Mouse (Mus musculus): Measurements from ENCODE around the gene Sox5. TPM values are rescaled to one million over a fixed set of nuclear protein-coding genes. Genes with fewer than 3 reads are reported as not detected.
A peak's percentile ranks its signal among the peaks of the same experiment; 100 is the strongest.

The Sox5 gene
- polyA plus RNA-seq, 1 experiment from 2014 or later = 55.3 TPM

DNA sequence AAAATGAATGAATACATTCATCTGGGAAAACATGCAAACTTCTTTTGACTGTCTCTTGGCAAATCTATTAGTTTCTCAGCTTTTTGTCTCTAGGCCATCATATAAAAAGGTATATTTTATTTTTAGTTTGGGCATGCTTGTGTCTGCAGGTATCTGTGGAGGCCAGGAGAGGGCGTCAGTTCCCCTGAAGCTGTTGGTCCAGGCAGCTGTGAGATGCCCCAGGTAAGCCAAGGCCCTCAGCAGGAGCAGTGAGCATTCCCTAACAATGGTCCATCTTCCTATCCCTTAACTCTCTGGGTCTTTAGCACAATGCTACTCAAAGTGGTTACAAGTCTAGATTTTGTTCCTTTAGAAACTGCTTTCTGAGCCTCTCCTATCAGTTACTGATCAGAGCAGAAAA is 338.1 kb downstream of the Sox5 start:
- no peaks in the 10 kb centered on the region for H3K4me1 ChIP-seq
- H3K9ac ChIP-seq = no peak overlapping the region
- 74% methylated on average over 1 of the region's 1 CpGs for WGBS
- no peak overlapping the region for H3K4me3 ChIP-seq
- H3K36me3 ChIP-seq = no peaks in the 10 kb centered on the region
- no peak for ATAC-seq (ENCODE audit: insufficient number of reproducible peaks, insufficient read depth, low FRiP score, low TSS enrichment)
- H3K27ac ChIP-seq = no peak overlapping the region
- no peaks in the 10 kb centered on the region for H3K9me3 ChIP-seq
- H3K27me3 ChIP-seq = no peaks in the 10 kb centered on the region
- no peak overlapping the region for H3K4me2 ChIP-seq (replicated peaks)

- H3K4me1 ChIP-seq = 0 out of 2 replicates have a peak, but pooled peaks cover 4% of the 10 kb centered on the region
- no peaks in the 10 kb centered on the region for H3K36me3 ChIP-seq
- WGBS = 68% methylated on average over 5 of the region's 5 CpGs
- no peaks in the 10 kb centered on the region for H3K9me3 ChIP-seq
- H3K27ac ChIP-seq = no peak overlapping the region
- H3K9ac ChIP-seq = no peak overlapping the region
- ATAC-seq (ENCODE audit: insufficient number of reproducible peaks, insufficient read depth, low FRiP score, low TSS enrichment) = no peak
- no peak overlapping the region for H3K4me2 ChIP-seq (replicated peaks)
- no peak overlapping the region for H3K4me3 ChIP-seq
- no peaks in the 10 kb centered on the region for H3K27me3 ChIP-seq
Observed at GRCm38 (mm10) chr6:144429276-144429675, 352.5 kb downstream of the Sox5 start.

- H3K4me3 ChIP-seq = no peak overlapping the region
- H3K4me1 ChIP-seq = no peaks in the 10 kb centered on the region
- no peak overlapping the region for H3K4me2 ChIP-seq (replicated peaks)
- H3K9me3 ChIP-seq = no peaks in the 10 kb centered on the region
- no peak for ATAC-seq (ENCODE audit: insufficient number of reproducible peaks, insufficient read depth, low FRiP score, low TSS enrichment)
- H3K9ac ChIP-seq = no peak overlapping the region
- WGBS = 89% methylated on average over 3 of the region's 3 CpGs
- no peak overlapping the region for H3K27ac ChIP-seq
- no peaks in the 10 kb centered on the region for H3K27me3 ChIP-seq
- H3K36me3 ChIP-seq = no peaks in the 10 kb centered on the region
Observed at GRCm38 (mm10) chr6:144408030-144408429, 373.7 kb downstream of the Sox5 start.

GRCm38 (mm10) chr6:144398115-144398514 is 383.7 kb downstream of the Sox5 start:
- Histone ChIP-seq H3K4me3 (no peak overlapping the region), H3K4me1 (no peaks in the 10 kb centered on the region), H3K36me3 (no peaks in the 10 kb centered on the region), H3K4me2 (replicated peaks) (0 out of 2 replicates have a peak overlapping the region, but pooled peaks have one; percentile 0), H3K9me3 (no peaks in the 10 kb centered on the region), H3K9ac (no peak overlapping the region), H3K27me3 (no peaks in the 10 kb centered on the region), H3K27ac (no peak overlapping the region)
- 36% methylated on average over 10 of the region's 10 CpGs for WGBS
- no peak for ATAC-seq (ENCODE audit: insufficient number of reproducible peaks, insufficient read depth, low FRiP score, low TSS enrichment)

DNA sequence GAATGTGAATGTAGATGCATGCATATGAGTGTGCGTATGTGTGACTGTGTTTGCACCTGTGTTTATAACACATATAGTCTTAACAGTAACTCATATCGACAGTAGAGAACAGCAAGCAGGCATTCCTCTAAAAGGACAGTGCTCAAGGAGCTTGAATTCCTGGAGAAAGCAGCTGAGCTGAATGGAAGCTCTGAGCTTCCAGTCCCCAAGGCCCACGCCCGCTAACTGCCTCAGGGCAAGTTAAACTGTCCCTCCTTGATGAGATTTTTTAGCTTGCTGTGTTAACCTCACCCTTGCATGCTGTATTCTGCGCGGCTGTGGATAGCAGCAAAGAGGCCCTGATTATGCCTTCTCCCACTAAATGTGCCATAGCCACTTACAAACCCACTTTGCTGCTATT is 388.6 kb downstream of the Sox5 start:
- Histone ChIP-seq H3K27ac (no peak overlapping the region), H3K36me3 (no peaks in the 10 kb centered on the region), H3K27me3 (no peaks in the 10 kb centered on the region), H3K4me1 (0 out of 2 replicates have a peak, but pooled peaks cover 5% of the 10 kb centered on the region), H3K4me2 (replicated peaks) (no peak overlapping the region), H3K9ac (no peak overlapping the region), H3K4me3 (no peak overlapping the region), H3K9me3 (no peaks in the 10 kb centered on the region)
- ATAC-seq (ENCODE audit: insufficient number of reproducible peaks, insufficient read depth, low FRiP score, low TSS enrichment) = no peak
- WGBS = 64% methylated on average over 6 of the region's 6 CpGs

DNA sequence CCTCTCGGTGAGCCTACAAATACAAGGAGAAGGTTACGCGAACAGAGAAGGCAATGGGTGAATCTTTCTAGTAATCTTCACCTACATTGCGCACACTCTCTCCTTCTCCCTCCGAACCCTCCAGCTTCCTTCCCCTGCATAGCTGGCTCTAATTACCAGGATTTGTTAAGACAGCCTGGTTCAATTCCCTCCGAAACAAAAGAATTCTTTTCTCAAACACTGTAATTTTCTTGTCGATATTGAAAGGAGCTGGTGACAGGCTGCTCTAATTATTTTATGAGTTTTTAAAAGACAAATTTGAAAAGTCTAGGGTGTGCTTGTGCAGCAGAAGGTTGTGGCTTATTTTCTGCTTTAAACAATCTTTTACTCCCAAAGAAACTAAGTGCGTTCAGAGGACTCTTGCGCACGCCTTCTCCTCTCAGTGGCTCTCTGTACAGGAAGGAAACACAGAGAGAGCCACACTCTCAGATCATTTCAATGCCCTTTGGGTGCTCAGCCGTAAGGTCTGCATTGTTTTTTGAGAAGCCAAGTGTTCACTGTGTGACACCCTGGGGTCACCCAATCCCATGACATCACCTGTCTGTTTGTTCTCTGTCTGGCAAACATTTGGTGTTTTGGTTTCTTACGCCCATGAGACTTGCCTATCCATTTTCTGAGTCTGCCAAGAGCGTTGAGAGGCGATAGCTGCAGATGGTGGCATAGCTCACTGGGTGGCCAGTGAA is 392.3 kb downstream of the Sox5 start:
- H3K9me3 ChIP-seq = no peaks in the 10 kb centered on the region
- H3K4me3 ChIP-seq = no peak overlapping the region
- no peak overlapping the region for H3K4me2 ChIP-seq (replicated peaks)
- H3K27ac ChIP-seq = no peak overlapping the region
- no peaks in the 10 kb centered on the region for H3K27me3 ChIP-seq
- 0 out of 2 replicates have a peak, but pooled peaks cover 5% of the 10 kb centered on the region for H3K4me1 ChIP-seq
- no peaks in the 10 kb centered on the region for H3K36me3 ChIP-seq
- WGBS = 43% methylated on average over 14 of the region's 14 CpGs
- H3K9ac ChIP-seq = no peak overlapping the region
- ATAC-seq (ENCODE audit: insufficient number of reproducible peaks, insufficient read depth, low FRiP score, low TSS enrichment) = no peak

DNA sequence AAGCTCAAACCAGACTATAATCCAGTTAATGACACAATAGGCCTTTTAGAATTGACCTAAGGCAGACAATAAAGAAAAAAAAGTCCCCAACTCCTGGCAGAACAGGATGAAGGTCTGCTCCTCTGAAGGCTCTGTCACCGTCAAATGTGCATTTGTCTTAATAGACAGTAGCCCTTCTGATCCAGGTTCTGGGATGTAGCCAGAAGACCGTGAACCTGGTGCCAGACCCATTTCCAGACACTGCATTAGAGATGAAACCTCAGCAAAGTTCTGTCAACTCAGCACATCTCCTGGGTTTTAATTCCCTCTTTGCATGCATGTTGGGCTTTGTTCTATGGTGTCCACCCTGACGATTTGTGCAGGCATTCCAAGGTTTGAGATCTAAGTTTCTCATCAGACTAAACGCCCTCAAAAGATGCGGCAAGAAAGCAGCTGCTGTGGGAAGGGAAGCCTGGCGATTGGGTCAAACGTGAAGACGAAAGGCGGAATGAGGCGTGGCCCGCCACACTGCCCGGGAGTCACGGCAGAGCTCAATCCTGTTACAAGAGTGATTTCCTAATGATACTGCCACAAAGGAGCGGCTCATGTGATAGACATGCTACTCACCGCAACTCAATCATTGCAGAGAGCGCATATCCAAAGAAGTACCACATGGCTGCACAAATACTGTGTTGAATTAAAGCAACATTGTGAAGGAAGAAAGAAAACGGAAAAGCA is 394.1 kb downstream of the Sox5 start:
- ATAC-seq (ENCODE audit: insufficient number of reproducible peaks, insufficient read depth, low FRiP score, low TSS enrichment) = no peak
- Histone ChIP-seq H3K9ac (no peak overlapping the region), H3K4me1 (0 out of 2 replicates have a peak, but pooled peaks cover 5% of the 10 kb centered on the region), H3K27me3 (no peaks in the 10 kb centered on the region), H3K4me3 (no peak overlapping the region), H3K9me3 (no peaks in the 10 kb centered on the region), H3K4me2 (replicated peaks) (no peak overlapping the region), H3K36me3 (no peaks in the 10 kb centered on the region), H3K27ac (no peak overlapping the region)
- 76% methylated on average over 17 of the region's 17 CpGs for WGBS

- Histone ChIP-seq H3K27ac (no peak overlapping the region), H3K9ac (no peak overlapping the region), H3K9me3 (no peaks in the 10 kb centered on the region), H3K36me3 (no peaks in the 10 kb centered on the region), H3K4me2 (replicated peaks) (no peak overlapping the region), H3K27me3 (no peaks in the 10 kb centered on the region), H3K4me1 (0 out of 2 replicates have a peak, but pooled peaks cover 4% of the 10 kb centered on the region), H3K4me3 (no peak overlapping the region)
- ATAC-seq (ENCODE audit: insufficient number of reproducible peaks, insufficient read depth, low FRiP score, low TSS enrichment) = no peak
- WGBS = 56% methylated on average over 6 of the region's 6 CpGs
Observed at GRCm38 (mm10) chr6:144380641-144381040, 401.1 kb downstream of the Sox5 start.

DNA sequence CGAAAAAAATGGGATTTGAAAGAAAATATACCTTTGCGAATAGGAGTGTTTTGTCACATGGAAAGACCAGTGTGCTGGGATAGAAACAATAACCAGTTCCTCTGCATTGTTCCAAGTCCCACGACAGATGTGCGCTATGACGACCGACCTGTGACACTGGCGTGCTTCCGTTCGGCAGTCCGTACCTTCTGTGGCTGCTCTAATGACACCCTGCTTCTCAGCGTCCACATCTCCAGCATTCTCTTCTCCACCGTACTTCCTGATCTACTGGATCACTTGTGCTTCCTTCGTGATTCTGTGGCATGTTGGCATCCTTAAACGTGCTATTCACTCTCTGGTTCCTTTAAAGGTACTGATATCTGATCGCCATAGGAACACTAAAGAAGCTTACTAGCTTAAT is 401.6 kb downstream of the Sox5 start:
- no peaks in the 10 kb centered on the region for H3K36me3 ChIP-seq
- H3K4me1 ChIP-seq = 0 out of 2 replicates have a peak, but pooled peaks cover 4% of the 10 kb centered on the region
- H3K27me3 ChIP-seq = no peaks in the 10 kb centered on the region
- WGBS = 74% methylated on average over 15 of the region's 15 CpGs
- H3K9ac ChIP-seq = no peak overlapping the region
- H3K9me3 ChIP-seq = no peaks in the 10 kb centered on the region
- no peak overlapping the region for H3K4me2 ChIP-seq (replicated peaks)
- no peak overlapping the region for H3K27ac ChIP-seq
- ATAC-seq (ENCODE audit: insufficient number of reproducible peaks, insufficient read depth, low FRiP score, low TSS enrichment) = no peak
- H3K4me3 ChIP-seq = no peak overlapping the region

- no peaks in the 10 kb centered on the region for H3K36me3 ChIP-seq
- no peaks in the 10 kb centered on the region for H3K4me1 ChIP-seq
- ATAC-seq (ENCODE audit: insufficient number of reproducible peaks, insufficient read depth, low FRiP score, low TSS enrichment) = no peak
- H3K4me2 ChIP-seq (replicated peaks) = no peak overlapping the region
- no peaks in the 10 kb centered on the region for H3K9me3 ChIP-seq
- H3K27me3 ChIP-seq = no peaks in the 10 kb centered on the region
- 89% methylated on average over 11 of the region's 11 CpGs for WGBS
- H3K9ac ChIP-seq = no peak overlapping the region
- H3K4me3 ChIP-seq = no peak overlapping the region
- no peak overlapping the region for H3K27ac ChIP-seq
Observed at GRCm38 (mm10) chr6:144374810-144375209, 407.0 kb downstream of the Sox5 start.

GRCm38 (mm10) chr6:144370699-144371098 is 411.1 kb downstream of the Sox5 start:
- H3K9ac ChIP-seq = no peak overlapping the region
- WGBS = 48% methylated on average over 10 of the region's 10 CpGs

GRCm38 (mm10) chr6:144367626-144368077 is 414.1 kb downstream of the Sox5 start:
- no peak overlapping the region for H3K4me3 ChIP-seq
- 88% methylated on average over 11 of the region's 11 CpGs for WGBS
- ATAC-seq (ENCODE audit: insufficient number of reproducible peaks, insufficient read depth, low FRiP score, low TSS enrichment) = no peak
- no peak overlapping the region for H3K4me2 ChIP-seq (replicated peaks)
- no peak overlapping the region for H3K9ac ChIP-seq
- no peaks in the 10 kb centered on the region for H3K27me3 ChIP-seq
- H3K9me3 ChIP-seq = no peaks in the 10 kb centered on the region; the same call in 1 of the 2 replicates
- H3K27ac ChIP-seq = no peak overlapping the region
- no peaks in the 10 kb centered on the region for H3K4me1 ChIP-seq
- no peaks in the 10 kb centered on the region for H3K36me3 ChIP-seq

More at GRCm38 (mm10) chr6:144370699-144371098, 411.1 kb downstream of the Sox5 start:
- Histone ChIP-seq H3K4me2 (replicated peaks) (no peak overlapping the region), H3K4me1 (no peaks in the 10 kb centered on the region), H3K4me3 (no peak overlapping the region), H3K36me3 (no peaks in the 10 kb centered on the region), H3K27ac (no peak overlapping the region), H3K27me3 (no peaks in the 10 kb centered on the region), H3K9me3 (no peaks in the 10 kb centered on the region)
- no peak for ATAC-seq (ENCODE audit: insufficient number of reproducible peaks, insufficient read depth, low FRiP score, low TSS enrichment)

All from embryonic facial prominence, embryonic 12.5 days (tissue).